Mouse (Mus musculus): ENCODE data around the gene Smg7.

GRCm38 (mm10) chr1:152828168-152828567 is 74.3 kb downstream of the Smg7 start:
- TF ChIP-seq TAL1 (IDR thresholded peaks at IDR 0.05; ENCODE audit: low read length) = no peak
- TF ChIP-seq GATA1 (IDR thresholded peaks at IDR 0.05; ENCODE audit: low read length) = no peak
